Mouse (Mus musculus) R1 (cell line): ENCODE results near the gene Pex26.

Experiments
- DNase-seq: peaks from one replicate; pipeline ENCODE4 v3.0.0-alpha.2; 2018; ENCODE audit warnings: low read depth, low spot score

Pex26 gene

GRCm38 (mm10) chr6:121209584-121209983 is 26.1 kb downstream of the Pex26 start:
- DNase-seq, result no peak

DNA sequence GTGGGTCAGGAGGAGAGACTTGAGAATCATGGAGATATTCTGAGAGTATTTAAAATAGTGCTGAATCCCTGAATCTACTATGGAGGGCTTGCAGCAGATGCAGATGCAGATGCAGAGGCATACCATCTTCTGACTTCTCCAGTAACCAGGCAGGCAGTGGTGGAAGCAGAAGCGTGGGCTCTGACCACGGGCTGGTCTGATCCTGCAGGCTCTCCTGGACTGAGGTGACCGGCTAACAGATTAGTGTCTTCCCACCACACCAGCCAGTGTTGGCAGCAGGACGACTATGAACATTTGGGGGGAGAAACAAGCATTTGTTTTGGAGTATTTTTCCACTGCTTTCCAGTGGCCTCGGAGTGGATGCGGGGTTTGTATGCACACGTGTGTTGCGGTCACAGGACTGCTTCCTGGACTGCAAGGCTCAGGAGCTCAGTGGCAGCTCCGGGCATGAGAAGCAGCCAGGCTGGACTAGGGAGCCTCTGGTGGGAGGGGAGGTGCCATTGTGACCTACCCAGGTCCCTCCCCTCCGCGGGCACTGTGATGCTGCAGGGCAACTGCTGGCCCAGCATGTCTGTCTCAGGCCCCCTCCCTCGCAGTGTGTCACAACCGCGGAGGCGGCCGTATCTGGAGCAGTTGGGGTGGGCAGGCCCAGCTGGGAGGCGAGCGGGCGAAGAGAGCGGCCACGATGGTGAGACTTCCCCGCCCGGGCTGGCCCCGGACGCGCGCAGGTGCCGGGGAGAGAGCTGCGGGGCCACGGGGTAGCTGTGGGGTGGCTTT is 26.9 kb downstream of the Pex26 start, which contains the start of gene Tuba8:
Gene Tuba8 (plus strand): TSS at position 548 of the 777 bp plus-strand sequence.
- DNase-seq, result no peak

- no peak for DNase-seq
These were observed 27.4 kb downstream of the Pex26 start for GRCm38 (mm10) chr6:121210926-121211289.

GRCm38 (mm10) chr6:121211743-121212142 is 28.3 kb downstream of the Pex26 start:
- no peak for DNase-seq

DNA sequence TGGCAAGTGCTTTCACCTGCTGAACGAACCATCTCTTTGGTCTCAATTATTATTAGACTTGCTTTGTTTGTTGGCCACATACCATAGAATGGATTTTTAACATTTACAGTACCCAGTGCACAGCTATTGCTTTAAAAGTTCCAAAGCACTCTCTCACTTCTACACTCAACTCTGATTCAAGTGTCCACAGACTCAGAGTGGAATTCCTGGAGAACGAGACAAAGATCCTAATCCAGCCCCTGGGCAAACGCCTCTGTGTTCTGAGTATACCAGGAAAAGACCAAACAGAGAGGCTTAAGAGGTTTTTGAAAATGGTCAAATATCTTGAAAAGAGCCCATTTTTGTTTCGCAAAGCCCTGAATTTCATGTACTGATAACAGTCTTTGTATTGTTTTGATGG is 29.5 kb downstream of the Pex26 start:
- no peak for DNase-seq

DNA sequence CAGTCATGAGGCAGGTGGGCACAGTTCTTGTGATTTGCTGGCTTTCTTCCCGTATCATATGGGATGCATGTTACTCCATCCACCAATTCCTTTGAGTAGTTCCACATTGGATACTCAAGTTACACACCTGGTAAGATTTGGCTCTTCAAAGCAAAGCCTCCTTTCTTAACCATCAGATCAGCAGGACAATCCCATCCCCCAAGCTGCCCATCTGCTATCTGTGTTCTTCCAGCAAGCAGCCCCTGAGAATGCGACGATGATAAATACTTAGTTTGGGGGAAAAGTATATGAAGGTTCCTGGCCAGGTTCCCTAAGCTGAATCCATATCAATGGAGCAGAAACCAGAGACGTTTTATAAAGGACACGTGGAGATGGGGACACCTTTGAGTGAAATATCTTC is 30.8 kb downstream of the Pex26 start:
- DNase-seq, result no peak

DNA sequence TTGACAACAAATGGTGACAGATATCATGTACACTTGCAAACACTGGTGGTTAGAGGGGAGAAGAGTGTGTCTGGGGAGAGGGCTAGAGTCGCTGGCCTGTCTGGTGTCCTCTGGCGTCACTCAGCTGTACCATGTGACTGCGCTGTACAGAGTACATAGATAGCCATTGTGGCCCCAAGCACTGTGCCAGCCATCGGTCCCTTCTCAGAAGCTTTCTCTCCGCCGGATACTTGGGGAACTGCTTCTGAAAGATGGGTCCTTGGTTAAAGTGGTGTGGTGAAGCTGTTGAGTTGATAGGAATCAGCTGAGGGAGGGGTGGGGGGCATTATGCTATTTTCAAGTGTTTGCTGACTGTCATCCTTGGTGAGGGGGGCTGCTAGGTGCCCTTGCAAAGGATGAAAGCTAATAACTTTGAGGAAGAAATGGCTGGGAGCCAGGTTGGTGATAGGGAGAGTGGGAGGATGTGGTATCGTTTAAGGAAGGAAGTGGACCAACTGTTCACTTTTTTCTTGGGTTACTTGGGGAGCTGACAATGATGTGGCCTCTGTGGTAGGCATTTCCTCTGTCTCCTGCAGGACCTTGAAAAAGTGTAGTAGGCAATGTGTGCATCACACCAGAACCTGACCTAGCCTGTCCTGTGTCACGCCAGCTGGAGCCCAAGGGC is 31.3 kb downstream of the Pex26 start:
- DNase-seq, result no peak

DNA sequence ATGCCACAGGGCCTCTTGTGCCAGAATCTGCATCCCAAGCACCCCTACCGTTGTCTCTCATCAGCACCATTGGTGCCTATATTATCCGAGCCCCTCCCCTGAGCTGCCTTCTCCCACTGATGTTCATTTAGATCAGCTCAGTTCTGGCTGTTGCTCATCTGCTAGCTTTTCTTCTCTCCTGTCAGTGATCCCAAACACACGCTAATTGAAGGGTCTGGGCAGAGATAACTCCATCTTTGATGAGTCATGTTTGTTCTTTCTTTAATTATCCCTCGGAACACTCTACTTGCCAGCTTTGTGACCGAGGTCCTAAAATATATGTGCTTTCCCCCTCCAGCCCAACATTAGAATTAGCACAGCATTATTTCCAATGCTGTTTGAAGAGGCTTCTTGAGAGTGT is 31.9 kb downstream of the Pex26 start:
- DNase-seq, result no peak

GRCm38 (mm10) chr6:121215896-121216295 is 32.4 kb downstream of the Pex26 start:
- no peak for DNase-seq

- DNase-seq, result no peak
These were observed 33.3 kb downstream of the Pex26 start for GRCm38 (mm10) chr6:121216589-121217255.

- DNase-seq, result peak; percentile 25
These were observed 34.5 kb downstream of the Pex26 start for GRCm38 (mm10) chr6:121218002-121218401.

DNA sequence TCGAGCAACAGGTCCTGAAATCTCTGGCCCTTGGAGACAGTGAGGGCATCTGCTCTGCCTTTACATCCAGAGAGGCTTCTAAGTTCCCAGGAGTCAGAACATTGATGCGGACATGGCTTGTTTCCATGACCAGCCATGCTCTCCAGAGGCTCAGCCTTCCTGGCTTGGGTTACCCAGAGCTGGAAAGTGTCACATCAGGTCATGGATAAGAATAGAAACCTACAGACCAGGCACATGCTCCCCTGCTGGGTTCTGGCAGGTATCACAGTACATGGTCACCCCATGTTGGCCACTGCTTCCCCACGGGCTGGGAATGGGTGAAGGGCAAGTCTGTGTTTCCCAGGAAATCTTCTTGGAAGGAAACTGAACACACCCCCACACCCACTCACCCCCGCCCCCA is 35.9 kb downstream of the Pex26 start:
- DNase-seq, result no peak

DNA sequence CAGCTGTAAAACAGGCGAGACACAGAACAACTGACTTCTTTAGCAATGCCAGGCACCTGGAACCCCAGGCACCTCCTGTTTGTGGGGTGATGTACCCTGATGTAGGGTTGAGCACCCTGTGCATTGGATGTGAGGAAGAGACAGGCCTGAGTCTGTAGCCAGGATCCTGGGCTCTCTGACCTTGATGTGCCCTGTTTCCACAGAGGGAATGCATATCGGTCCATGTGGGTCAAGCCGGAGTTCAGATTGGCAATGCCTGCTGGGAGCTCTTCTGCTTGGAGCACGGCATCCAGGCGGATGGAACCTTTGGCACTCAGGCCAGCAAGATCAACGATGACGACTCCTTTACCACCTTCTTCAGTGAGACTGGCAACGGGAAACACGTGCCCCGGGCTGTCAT is 36.7 kb downstream of the Pex26 start:
- no peak for DNase-seq

DNA sequence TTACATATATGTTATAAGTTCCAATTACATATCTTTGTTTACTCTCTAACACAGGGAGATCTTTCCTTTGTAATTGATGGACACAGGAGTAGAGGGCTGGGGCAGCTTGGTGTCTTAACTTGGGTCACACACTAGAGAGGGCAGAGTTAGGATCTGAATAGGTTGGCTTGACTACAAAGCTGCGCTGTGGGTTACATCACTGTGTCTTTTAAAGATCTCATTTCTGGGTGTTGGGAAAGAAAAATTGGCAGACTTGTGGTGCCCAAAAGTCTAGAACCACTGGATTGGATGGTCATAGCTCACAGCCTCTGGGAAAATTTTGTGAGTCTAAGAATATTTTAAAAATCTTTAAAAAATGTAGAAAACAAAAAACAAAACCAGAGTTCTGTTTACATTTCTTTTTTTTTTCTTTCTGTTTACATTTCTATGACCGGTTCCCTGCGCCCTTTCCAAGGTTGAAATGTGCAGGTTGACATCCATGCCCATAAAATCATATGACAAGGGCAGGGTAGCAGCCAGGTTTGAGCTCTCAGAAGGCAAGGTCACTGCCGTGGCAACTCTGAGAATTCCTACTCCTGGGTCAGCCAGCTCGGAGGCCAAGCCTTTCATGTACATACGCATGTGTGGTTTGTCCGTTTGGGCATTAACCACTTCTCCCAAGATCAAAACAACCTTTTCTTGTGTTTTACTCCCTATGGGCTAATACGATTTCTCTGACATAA is 38.6 kb downstream of the Pex26 start:
- no peak for DNase-seq

- DNase-seq, result no peak
These were observed 39.5 kb downstream of the Pex26 start for GRCm38 (mm10) chr6:121223001-121223400.

DNA sequence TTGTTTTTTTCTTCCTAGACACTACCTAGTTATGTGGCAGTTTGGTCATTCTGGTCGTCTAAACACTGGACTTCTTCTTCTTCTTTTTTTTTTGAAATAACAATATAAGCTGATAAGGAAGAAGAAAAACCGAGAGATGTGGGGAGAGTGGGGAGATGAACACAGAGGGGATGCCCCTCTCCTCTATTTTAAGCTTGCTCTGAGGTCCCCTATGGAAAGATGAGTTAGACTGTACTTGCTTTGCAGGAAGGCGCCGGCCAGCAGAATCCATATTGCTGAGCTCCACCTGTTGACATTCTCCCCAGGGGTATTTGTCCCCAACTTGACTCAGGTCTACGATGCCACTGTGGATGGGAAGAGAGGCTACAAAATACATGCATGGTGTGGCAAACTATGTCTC is 40.6 kb downstream of the Pex26 start:
- no peak for DNase-seq

- DNase-seq, result peak; percentile 22
These were observed 41.5 kb downstream of the Pex26 start for GRCm38 (mm10) chr6:121224993-121225392.

- DNase-seq, result no peak
These were observed 42.6 kb downstream of the Pex26 start for GRCm38 (mm10) chr6:121226043-121226442.

- no peak for DNase-seq
These were observed 43.3 kb downstream of the Pex26 start for GRCm38 (mm10) chr6:121226744-121227143.

DNA sequence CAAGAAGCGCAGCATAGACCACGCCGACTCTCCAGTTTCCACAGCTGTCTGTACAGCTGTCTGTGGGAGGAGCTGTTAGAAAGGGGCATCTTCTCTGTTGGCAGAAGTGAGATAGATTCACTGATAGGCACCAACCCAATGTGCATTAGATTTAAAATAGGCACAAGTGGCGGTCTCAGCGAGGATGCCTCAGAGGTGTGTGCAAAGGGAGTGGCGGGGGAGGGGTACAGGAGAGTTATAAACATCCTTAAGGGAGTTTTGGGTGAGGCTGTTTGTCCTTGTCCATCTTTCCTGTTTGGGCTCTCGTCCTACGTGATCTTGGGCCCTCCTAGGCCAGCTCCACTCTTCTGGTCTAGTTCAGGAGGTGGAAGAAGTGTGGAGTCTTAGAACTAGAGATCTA is 45.0 kb downstream of the Pex26 start:
- DNase-seq, result no peak

- DNase-seq, result no peak
These were observed 49.2 kb downstream of the Pex26 start for GRCm38 (mm10) chr6:121232652-121233051.

DNA sequence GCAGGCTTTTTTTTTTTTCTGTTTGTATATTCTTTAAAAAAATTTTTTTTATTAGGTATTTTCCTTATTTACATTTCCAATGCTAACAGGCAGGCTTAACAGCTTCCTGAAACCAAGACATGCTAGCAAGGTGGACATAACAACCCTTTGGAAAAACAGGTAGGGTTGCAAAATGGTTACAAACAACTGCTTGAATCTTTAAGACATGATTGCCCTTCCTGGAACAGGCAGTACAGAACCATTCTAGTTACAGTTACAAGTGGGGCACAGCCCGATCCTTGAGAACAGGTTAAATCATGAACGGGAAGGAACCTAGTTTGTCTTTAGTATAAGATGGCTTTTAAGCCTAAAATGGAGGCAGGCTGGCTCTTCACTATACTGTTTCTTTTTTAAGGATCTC is 52.9 kb downstream of the Pex26 start:
- no peak for DNase-seq
